Mouse (Mus musculus): Measurements from ENCODE around the gene Atn1.

Gene Atn1

DNA sequence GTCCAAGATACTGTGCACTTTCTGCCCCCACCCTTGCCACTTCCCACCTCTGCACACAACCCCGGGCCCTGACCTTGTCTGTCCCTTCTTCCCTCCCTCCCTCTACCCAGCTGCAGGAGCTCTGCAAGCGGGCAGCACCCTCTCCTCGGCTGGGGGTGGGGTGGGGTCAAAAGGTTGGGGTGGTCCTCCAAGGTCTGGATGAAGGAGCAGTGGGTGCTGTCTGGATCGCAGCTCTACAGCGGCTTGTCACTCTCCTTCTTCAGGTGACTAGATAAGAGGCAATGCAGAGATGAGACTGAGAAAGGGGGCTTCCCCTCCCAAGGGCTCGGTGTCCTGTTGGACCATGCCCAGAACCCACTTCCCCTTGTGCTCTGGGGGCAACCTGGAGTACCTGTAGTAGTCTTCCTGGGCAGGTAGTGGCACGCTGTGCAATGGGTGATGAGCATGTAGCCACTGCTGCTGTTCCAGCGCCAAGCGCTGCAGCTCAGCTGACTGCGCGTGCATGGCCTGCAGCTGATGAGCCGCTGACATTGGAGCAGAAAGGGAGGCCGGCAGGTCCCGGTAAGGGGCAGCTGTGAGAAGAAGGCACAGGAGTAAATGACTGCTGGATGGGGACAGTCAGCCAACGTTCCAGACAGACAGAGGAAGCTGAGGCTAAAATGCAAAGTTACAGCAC is 13.3 kb downstream of the Atn1 start:
- ATAC-seq (ENCODE audit: insufficient number of reproducible peaks, low FRiP score, low TSS enrichment): no peak

DNA sequence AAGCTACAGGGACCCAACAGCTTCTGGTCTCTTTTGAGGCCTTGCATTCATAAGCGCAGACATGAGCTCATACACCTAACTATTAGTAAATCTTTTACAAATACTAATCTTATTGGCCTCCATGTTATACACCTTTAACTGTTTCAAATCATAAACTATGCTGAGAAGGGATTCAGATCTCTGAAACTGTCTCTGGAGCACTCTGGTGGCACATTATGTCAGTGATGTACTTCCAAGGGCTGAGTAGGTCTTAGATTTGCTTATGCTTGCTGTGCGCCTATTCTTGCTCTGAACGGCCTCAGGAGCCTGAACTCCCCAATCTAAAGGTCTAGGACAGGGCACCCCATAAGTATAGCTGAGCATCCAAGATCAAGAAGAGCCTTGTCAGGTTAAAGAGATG is 14.5 kb downstream of the Atn1 start:
- ATAC-seq (ENCODE audit: insufficient number of reproducible peaks, low FRiP score, low TSS enrichment): no peak

DNA sequence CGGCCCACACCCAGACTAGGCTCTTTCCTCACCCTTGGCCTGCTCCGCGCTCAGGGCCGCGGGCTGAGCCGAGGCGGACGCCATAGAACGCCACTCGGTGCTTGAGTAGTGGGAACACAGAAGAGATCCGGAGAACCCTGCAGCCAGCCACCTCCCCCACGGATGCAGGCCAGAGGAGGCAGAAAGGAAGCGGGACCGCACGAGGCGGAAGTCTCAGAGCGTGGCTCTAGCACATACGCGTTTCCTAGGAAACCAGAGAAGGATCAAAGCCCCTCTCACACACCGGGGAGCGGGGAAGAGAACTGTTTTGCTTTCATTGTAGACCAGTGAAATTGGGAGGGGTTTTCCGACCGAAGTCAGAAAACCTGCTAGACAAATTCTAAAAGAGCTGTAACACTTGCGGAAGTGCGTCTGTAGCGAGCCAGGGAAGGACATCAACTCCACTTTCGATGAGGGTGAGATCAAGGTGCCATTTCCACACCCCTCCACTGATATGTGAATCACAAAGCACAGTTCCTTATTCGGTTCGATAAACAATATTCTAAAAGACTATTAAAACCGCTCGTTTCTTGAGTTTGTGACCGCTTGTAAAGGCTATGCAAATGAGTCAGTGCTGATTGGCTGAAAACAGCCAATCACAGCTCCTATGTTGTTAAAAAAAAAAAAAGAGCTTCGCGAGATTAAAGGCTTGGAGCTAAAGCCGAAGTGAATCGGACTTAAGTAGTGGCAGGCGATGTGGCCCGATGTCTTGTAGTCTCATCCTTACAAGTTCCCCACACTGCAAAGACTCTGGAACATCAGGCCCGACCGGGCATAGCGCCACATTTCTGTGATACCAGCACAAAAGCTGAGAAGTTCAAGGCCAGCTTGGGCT is 15.2 kb downstream of the Atn1 start, which contains the start of gene Grcc10:
TSS of gene Grcc10 (minus strand) at position 487 of the 874 bp plus-strand sequence.
- ATAC-seq (ENCODE audit: insufficient number of reproducible peaks, low FRiP score, low TSS enrichment): peak; percentile 33

DNA sequence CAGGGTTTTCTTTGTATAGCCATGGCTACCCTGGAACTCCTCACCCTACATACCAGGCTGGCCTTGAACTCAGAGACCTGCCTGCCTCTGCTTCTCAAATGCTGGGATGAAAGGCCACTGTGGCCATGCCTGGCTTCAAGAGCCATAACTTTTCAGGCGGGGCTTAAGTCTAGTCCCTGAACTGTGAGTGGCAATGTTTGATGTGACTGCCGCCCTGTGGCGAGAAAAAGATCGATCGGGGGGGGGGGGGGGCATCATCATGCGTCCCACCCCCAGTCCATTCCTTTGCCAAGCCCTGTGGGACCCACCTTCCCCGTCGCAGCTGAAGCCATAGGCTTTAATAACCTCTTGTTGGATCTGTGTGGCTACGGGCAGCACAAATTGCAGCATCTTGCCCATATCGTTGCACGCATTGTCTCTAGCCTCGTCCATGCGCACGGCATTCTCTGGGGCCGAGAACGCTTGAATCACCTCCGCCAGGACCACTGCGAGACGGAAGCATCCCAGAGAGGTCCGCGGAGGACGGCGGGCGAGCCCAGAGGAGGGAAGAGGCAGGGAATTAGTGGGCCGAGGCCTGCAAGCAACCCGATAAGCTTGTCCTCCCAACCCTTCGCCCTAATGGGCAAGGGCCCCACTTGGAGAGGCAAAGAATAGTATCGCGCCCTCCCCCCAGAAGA is 16.0 kb downstream of the Atn1 start:
- peak; percentile 18; the same call in 1 of the 2 replicates for ATAC-seq (ENCODE audit: insufficient number of reproducible peaks, low FRiP score, low TSS enrichment)

DNA sequence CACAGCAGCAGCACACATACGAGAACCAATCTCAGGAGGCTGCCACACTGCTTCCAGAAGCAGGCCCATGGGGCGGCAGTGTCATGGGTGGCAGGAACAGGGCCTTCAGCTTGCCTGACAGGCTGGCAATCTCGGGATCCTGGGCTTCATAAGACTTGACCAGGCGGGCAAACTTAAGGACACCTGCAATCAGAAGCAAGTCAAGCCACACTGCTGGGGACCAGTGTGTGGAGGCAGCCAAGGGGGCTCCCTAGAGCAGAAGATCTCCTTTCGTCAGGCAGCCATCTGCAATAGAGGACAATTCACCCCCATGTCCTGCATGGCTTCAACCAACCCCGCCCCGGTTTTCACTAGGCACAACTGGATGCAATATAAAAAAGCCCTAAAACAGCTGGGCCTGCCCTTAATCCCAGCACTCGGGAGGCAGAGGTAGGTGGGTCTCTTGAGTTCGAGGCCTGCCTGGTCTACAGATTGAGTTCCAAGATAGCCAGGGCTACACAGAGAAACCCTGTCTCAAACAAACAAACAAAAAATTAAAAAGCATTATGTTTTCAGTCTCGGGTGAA is 17.0 kb downstream of the Atn1 start:
- no peak for ATAC-seq (ENCODE audit: insufficient number of reproducible peaks, low FRiP score, low TSS enrichment)

DNA sequence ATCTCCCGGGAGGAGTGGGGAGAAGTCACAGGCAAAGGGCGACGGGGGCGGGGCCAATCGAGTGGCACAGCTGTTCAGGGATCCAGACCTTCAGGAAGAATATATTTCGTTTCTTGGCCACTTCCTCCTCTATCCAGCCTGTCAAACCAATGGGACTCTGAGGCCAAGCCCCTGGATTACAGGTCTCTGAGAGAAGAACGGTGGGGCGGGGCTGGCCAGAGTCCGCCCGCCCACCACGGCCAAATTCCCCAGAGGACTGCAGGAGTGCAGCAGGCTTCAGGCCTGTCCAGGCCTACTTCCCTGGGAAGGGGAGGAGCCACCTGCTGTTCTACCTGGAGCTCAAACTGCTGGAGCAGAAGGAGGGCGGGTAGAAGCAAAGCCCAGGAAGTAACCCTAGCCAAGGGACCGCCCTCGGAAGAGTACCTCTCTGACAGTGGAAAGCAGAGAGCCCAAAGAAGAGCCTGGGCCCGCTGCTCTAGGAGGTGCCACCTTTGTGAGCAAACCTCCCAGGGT is 17.8 kb downstream of the Atn1 start, which contains the start of gene Ptpn6:
TSS of gene Ptpn6 (minus strand) at position 204 of the 513 bp plus-strand sequence.
- no peak for ATAC-seq (ENCODE audit: insufficient number of reproducible peaks, low FRiP score, low TSS enrichment)

DNA sequence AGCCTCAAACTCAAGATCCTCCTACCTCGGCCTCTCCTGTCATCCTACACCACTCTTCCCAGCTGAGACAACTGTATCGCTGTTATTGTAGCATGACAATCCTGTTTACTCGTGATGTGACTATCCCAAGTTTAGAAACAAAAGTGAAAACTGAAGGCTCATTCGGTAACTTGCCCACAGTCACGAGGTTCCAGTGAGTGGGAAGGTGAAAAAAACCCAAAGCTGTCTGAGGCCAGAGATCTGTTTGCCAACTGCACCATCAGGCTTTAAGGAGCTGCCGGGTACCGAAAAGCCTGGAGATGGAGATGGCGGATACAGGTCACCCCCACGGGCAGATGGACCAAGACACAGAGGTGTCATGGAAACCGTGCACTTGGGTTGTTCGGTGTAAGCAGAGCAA is 19.3 kb downstream of the Atn1 start:
- no peak for ATAC-seq (ENCODE audit: insufficient number of reproducible peaks, low FRiP score, low TSS enrichment)

DNA sequence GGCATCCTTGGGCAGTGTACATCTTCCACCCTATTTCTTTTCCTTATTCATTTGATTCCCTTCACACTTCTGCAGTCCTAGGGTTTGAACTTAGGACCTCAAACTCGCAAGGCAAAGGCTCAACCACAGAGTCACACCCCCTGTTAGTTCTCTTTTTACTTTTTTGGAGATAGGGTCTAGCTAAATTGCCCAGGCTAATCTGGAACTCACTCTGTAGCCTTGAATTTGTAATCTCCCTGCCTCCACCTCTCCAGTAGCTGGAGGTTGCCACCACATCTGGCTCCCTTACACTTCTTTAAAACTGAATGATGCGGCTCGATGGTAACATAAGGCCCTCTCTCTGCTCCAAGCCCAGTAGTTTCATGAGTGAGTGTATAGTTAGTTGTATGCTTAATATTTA is 21.9 kb downstream of the Atn1 start:
- ATAC-seq (ENCODE audit: insufficient number of reproducible peaks, low FRiP score, low TSS enrichment): no peak

DNA sequence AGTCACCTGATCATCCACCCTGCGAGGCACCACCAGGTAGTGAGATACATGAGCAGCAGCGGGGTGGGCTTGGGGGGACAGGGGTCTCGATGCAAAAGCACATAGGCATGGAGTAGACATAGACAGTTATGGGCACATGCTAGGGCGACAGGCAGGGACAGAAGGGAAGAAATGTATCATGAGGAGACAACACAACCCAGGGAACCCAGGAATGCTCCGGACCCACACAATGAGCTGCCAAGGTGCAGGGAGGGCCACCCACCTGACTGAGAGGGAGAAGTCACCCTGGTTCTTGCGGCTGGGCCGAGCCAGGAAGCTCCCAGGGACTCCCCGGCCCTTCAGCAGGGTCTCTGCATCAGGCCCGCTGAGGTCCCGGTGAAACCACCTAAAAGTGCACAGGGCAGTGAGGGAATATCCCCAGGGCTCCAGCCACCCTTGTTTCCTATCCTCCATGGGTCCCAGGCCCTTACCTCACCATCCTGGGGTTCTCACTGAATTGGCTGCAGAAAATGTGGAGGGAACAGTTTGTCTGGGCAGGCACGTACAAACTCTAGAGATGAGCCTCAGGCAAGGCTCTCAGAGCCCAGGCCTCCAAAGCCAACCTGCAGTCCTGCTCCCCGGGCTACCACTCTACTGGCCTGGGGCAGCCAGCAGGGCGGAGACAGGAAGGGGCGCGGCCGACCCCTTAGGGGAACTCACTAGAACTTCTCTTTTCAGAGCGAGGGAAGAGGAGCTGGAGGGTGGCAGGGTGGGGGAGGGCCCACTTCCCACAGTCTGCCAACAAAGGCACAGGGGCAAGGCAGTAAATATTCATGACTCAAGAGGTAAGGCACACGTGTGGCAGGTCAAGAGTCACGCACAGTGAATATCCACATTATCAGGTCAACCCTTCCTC is 23.6 kb downstream of the Atn1 start:
- no peak for ATAC-seq (ENCODE audit: insufficient number of reproducible peaks, low FRiP score, low TSS enrichment)

DNA sequence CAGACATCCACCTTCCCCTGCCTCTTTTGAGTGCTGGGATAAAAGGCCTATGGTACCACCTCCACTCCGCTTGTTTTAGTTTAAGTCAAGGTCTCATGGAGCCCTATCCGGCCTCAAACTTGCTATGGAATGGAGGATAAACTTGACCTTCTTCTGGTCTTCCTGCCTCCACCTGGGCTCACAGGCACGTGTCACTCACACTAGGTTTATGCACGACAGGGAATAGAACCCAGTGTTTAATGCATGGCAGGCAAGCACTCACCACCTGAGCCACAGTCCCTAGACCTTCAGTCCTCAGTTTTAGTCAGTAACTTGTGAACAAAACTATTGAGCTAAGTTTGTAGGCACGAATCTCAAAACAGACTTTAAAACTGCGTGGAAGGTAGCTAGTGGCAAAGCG is 25.3 kb downstream of the Atn1 start:
- ATAC-seq (ENCODE audit: insufficient number of reproducible peaks, low FRiP score, low TSS enrichment): no peak

DNA sequence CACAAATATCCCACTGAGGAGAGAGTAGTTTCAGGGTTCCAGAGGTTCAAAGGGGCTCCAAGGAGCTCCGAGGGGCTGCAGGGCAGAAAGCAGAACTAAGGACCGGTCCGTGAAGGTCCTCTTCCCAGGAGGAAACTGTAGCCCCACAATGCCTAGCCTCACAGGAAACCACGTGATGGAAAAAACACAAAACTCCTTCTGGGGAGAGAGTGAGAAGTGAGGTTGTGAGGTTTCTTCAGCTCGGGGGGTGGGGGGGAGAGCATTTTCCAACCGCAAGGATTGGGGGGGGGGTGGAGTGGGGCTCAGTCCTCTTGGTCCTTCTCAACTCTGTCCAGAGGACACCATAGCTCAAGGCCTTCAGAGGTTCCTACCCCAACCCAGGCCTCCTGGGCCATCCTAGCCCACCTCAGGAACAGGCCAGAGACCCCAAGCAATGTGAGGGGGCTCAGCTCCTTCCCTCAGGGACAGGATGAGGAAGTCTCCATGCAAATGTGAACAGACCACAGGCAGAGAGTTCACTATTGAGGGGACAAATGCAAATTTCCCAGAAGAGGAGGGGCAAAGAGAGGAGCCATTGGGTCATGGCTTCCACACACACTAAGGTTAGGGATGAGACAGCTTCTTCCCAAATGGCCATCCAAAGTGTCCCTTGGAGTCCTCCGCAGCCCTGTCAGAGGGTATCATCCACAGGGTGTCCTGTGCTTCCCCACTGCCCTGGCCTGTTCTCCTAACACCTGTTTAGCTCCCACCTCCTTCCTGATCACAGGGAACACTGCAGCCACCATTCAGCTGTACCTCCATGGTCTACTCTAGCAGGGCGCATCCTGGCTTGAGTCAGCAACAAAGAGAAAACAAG is 26.2 kb downstream of the Atn1 start:
- ATAC-seq (ENCODE audit: insufficient number of reproducible peaks, low FRiP score, low TSS enrichment): no peak

DNA sequence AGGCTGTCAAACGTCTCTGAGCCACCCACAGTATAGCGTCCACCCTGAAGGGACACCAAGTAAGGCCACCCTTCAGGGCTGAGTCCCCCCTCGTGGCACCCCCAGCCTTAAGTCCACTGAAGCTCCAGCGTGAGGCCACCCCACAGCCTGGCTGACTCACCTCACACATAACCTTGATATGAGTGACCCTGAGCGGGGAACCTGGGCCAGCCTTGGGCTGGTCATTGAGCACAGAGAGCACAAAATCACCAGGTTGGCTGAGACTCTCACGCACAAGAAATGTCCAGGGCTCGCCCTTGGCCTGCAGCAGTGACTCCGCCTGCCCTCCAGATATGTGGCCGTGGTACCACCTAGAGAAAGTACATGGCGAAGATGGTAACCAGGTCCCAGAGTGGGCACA is 27.7 kb downstream of the Atn1 start:
- ATAC-seq (ENCODE audit: insufficient number of reproducible peaks, low FRiP score, low TSS enrichment): no peak

DNA sequence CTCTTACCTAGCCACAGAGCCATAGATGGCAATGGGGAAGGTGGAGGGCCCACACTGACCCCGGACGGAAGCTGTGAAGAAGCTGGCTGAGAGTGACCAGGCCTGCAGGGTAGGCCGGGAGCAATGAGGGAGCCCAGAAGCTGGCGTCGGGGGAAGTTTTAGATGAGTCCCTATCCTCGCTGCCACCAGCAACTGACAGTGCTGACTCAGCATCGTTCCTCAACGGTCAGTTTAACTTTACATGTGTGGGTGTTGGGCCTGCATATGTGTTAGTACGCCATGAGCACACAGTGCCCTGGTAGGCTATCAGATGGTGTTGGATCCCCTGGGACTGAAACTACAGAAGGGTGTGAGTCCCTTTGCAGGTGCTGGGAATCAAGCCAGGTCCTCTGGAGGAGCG is 31.9 kb downstream of the Atn1 start:
- ATAC-seq (ENCODE audit: insufficient number of reproducible peaks, low FRiP score, low TSS enrichment): no peak

DNA sequence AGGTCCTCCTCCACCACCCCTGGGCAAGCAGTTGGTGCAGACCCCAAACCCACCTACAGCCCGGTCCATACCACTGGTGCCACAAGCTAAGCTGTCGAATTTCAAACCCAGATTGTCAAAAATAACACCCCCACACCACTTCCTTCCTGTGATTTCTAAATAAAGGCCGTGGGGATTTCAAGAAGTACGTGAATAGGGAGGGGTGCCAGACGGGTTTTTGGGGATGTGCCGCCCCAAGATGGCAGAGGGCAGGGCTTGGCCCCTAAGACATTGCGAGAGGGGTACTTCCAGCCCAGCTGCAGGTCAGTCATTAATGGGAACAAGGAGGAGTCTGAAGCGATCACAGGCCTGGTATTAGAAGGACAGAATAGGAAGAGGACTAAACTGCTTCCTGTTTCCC is 32.8 kb downstream of the Atn1 start:
- ATAC-seq (ENCODE audit: insufficient number of reproducible peaks, low FRiP score, low TSS enrichment): no peak

DNA sequence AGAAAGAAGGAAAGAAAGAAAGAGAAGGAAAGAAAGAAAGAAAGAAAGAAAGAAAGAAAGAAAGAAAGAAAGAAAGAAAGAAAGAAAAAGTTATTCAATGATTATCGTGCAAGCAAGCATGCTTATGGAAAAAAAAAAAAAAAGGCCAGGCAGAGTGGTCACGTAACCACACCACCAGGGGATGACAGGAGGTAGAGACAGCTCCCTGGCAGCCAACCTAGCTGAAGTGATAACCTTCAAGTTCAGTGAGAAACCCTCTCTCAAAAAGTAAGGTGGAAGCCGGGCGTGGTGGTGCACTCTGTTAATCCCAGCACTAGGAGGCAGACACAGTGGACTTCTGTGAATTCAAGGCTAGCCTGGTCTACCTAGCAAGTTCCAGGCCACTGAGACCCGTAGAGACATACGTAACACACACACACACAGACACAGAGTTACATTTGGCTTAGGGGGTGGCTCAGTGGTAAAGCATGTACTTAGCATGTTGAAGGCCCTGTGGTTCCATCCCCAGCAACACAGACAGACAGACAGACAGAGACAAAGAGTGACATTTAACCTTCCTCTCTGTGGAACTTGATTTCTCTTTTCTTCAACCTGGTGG is 33.3 kb downstream of the Atn1 start:
- no peak for ATAC-seq (ENCODE audit: insufficient number of reproducible peaks, low FRiP score, low TSS enrichment)

DNA sequence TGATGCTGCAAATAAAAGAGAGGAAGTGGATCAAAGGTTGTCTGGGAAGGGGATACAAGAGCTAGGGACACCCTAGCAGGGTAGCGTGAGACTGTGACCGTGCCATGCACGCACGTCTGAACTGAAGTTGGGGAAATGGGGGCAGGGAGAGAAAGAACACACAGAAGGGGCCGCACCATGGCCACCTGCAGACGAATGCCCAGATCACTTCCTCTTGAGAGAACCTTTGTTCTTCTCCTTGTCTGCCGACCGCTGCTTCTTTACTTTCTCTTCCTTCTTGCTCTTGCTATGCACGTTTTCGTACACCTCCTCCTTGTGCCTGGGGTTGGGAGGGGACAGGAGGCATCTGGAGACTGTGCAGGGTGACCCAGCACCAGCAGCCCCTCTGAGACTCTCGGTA is 35.4 kb downstream of the Atn1 start:
- no peak for ATAC-seq (ENCODE audit: insufficient number of reproducible peaks, low FRiP score, low TSS enrichment)

DNA sequence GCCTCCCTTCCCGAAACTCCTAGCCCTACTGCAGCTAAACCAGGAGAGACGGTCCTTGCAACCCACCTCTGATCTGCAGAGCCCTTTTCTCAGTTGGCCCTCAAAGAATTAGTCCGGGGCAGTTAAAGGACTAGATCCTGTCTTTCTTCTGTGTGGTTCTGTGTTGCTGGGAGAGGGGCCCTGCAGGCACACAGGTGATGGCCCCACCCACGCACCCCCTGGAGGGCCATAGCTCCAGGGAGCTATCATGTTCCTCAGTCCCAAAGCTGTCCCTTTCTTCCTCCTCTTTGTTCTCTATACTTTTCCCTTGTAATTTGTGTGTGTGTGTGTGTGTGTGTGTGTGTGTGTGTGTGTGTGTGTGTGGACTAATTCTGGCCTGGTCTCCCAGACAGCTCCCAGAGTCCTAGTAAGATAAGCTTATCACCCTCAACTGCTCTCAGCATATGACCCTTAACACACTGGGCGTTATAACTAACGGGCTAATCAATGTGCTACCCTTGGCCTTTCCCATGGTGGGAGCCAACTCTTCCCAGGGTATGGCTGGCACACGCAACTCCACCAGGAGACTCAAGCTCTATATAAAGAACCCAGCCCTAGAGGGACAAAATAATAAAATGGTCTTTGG is 36.9 kb downstream of the Atn1 start:
- no peak for ATAC-seq (ENCODE audit: insufficient number of reproducible peaks, low FRiP score, low TSS enrichment)

DNA sequence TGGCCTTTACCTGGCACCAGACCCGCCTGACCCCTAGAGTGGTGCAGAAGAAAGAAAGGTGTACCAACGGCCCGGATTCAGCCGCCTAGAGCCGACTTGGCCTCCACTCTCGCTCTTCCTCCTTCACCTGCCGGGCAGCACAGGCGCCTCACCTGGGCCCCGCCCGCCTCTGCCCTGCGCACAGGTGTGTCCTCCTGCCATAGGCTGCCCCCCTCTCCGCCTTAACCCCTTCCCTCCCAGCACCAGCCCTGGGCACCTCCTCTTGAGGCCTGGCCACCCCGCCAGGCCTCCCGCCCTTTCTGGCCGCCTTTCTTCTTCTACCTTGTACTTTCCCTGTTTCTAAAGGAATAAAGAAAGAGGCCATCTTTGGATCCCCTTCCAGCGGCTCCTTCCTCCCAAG is 37.6 kb downstream of the Atn1 start:
- ATAC-seq (ENCODE audit: insufficient number of reproducible peaks, low FRiP score, low TSS enrichment): no peak

Data from cerebellum, adult (tissue).